Mouse (Mus musculus): ENCODE results near the gene Car7. TPM values are rescaled to one million over a fixed set of nuclear protein-coding genes. Genes with fewer than 3 reads are reported as not detected.

The Car7 gene
- total and polyA plus RNA-seq, 3 experiments: 0.62 to 1.3 (median 0.85) TPM

GRCm38 (mm10) chr8:104594611-104595362, 60.3 kb downstream of the Car7 start:
- TF ChIP-seq MAFK (IDR thresholded peaks at IDR 0.05; ENCODE audit: insufficient replicate concordance, low read length): no peak
- H3K27ac ChIP-seq (ENCODE audit: insufficient read depth, low read depth): no peak overlapping the region
- peaks cover 23 to 54% of the 10 kb centered on the region in 2 experiments for H3K36me3 ChIP-seq (replicated peaks in 1 of 2; ENCODE audit: control insufficient read depth in 1 of 2, insufficient read depth in 1 of 2, low read length in 1 of 2)
- no peak for DNase-seq (ENCODE audit: extremely low read depth)
- peaks cover 7% of the 10 kb centered on the region; the same call in 1 of the 2 replicates for H3K79me2 ChIP-seq (replicated peaks; ENCODE audit: control insufficient read depth, extremely low read depth, insufficient read depth, poor library complexity, severe bottlenecking)
- H3K9ac ChIP-seq (ENCODE audit: insufficient read depth, low read depth): no peak overlapping the region
- H3K4me2 ChIP-seq (ENCODE audit: insufficient read depth, low read depth, poor library complexity, severe bottlenecking): no peak overlapping the region
- H3K4me3 ChIP-seq (replicated peaks in 1 of 3; ENCODE audit: low read depth in 2 of 3, low read length in 2 of 3, poor library complexity in 1 of 3): no peak overlapping the region
- in situ Hi-C loops (cut with MboI; ENCODE audit: low pct_ligation_motif_present, low pct_unique_long_range_greater_than_20kb, low sequenced_read_pairs): no loop called here
- peaks cover 3 to 33% of the 10 kb centered on the region in 2 experiments; a peak in 2 of 4 replicates for H3K4me1 ChIP-seq (ENCODE audit: control insufficient read depth in 1 of 2, insufficient read depth in 2 of 2)
- H3K9me3 ChIP-seq (replicated peaks; ENCODE audit: low read length): no peaks in the 10 kb centered on the region
- dilution Hi-C loops (cut with MboI; ENCODE audit: extremely low pct_ligation_motif_present, extremely low pct_unique_long_range_greater_than_20kb, low sequenced_read_pairs): no loop called here
- no peaks in the 10 kb centered on the region for H3K27me3 ChIP-seq (replicated peaks)

- no peak overlapping the region for H3K9ac ChIP-seq (ENCODE audit: insufficient read depth, low read depth)
- H3K79me2 ChIP-seq (replicated peaks; ENCODE audit: control insufficient read depth, extremely low read depth, insufficient read depth, poor library complexity, severe bottlenecking): peaks cover 7% of the 10 kb centered on the region; the same call in 1 of the 2 replicates
- no peak overlapping the region for H3K4me2 ChIP-seq (ENCODE audit: insufficient read depth, low read depth, poor library complexity, severe bottlenecking)
- no peak overlapping the region for H3K27ac ChIP-seq (ENCODE audit: insufficient read depth, low read depth)
- no peaks in the 10 kb centered on the region for H3K27me3 ChIP-seq (replicated peaks)
- no peak for DNase-seq (ENCODE audit: extremely low read depth)
- no peaks in the 10 kb centered on the region for H3K9me3 ChIP-seq (replicated peaks; ENCODE audit: low read length)
- in situ Hi-C loops (cut with MboI; ENCODE audit: low pct_ligation_motif_present, low pct_unique_long_range_greater_than_20kb, low sequenced_read_pairs): no loop called here
- no peak overlapping the region for H3K4me3 ChIP-seq (replicated peaks in 1 of 3; ENCODE audit: low read depth in 2 of 3, low read length in 2 of 3, poor library complexity in 1 of 3)
- dilution Hi-C loops (cut with MboI; ENCODE audit: extremely low pct_ligation_motif_present, extremely low pct_unique_long_range_greater_than_20kb, low sequenced_read_pairs): no loop called here
- TF ChIP-seq MAFK (IDR thresholded peaks at IDR 0.05; ENCODE audit: insufficient replicate concordance, low read length) (peak; percentile 29; the same call in 1 of the 2 replicates), NRF1 (IDR thresholded peaks at IDR 0.05; ENCODE audit: low read depth, low read length) (no peak)
- H3K4me1 ChIP-seq (ENCODE audit: control insufficient read depth in 1 of 2, insufficient read depth in 2 of 2): peaks cover 3 to 27% of the 10 kb centered on the region in 2 experiments; a peak in 2 of 4 replicates
- H3K36me3 ChIP-seq (replicated peaks in 1 of 2; ENCODE audit: control insufficient read depth in 1 of 2, insufficient read depth in 1 of 2, low read length in 1 of 2): peaks cover 23 to 54% of the 10 kb centered on the region in 2 experiments
Measured at GRCm38 (mm10) chr8:104595773-104596536, 61.5 kb downstream of the Car7 start.

GRCm38 (mm10) chr8:104597656-104598055, 63.2 kb downstream of the Car7 start:
- in situ Hi-C loops (cut with MboI; ENCODE audit: low pct_ligation_motif_present, low pct_unique_long_range_greater_than_20kb, low sequenced_read_pairs) (no loop called here), dilution Hi-C loops (cut with MboI; ENCODE audit: extremely low pct_ligation_motif_present, extremely low pct_unique_long_range_greater_than_20kb, low sequenced_read_pairs) (no loop called here)
- Histone ChIP-seq H3K4me1 (ENCODE audit: control insufficient read depth in 1 of 2, insufficient read depth in 2 of 2) (peaks cover under 1 to 18% of the 10 kb centered on the region in 2 experiments; a peak in 2 of 4 replicates), H3K36me3 (replicated peaks in 1 of 2; ENCODE audit: control insufficient read depth in 1 of 2, insufficient read depth in 1 of 2, low read length in 1 of 2) (peaks cover 23 to 54% of the 10 kb centered on the region in 2 experiments), H3K4me2 (ENCODE audit: insufficient read depth, low read depth, poor library complexity, severe bottlenecking) (no peak overlapping the region), H3K9me3 (replicated peaks; ENCODE audit: low read length) (no peaks in the 10 kb centered on the region), H3K79me2 (replicated peaks; ENCODE audit: control insufficient read depth, extremely low read depth, insufficient read depth, poor library complexity, severe bottlenecking) (peaks cover 2% of the 10 kb centered on the region; the same call in 1 of the 2 replicates), H3K4me3 (replicated peaks in 1 of 3; ENCODE audit: low read depth in 2 of 3, low read length in 2 of 3, poor library complexity in 1 of 3) (no peak overlapping the region), H3K27ac (ENCODE audit: insufficient read depth, low read depth) (no peak overlapping the region), H3K27me3 (replicated peaks) (no peaks in the 10 kb centered on the region), H3K9ac (ENCODE audit: insufficient read depth, low read depth) (no peak overlapping the region)
- TF ChIP-seq IRF4 (IDR thresholded peaks at IDR 0.05; ENCODE audit: low read depth, low read length) (no peak), MAX (IDR thresholded peaks at IDR 0.05; ENCODE audit: low read length) (no peak), MAFK (IDR thresholded peaks at IDR 0.05; ENCODE audit: insufficient replicate concordance, low read length) (no peak), JUND (conservative IDR thresholded peaks at IDR 0.05; ENCODE audit: low read depth, low read length) (no peak), GABPA (IDR thresholded peaks at IDR 0.05; ENCODE audit: insufficient replicate concordance, low read depth, low read length) (no peak), BHLHE40 (IDR thresholded peaks at IDR 0.05; ENCODE audit: low read depth, low read length) (no peak), RAD21 (IDR thresholded peaks at IDR 0.05; ENCODE audit: low read depth, low read length) (no peak), CTCF (conservative IDR thresholded peaks at IDR 0.05 in 1 of 2, IDR thresholded peaks at IDR 0.05 in 1 of 2; ENCODE audit: low read depth in 2 of 2, low read length in 2 of 2) (no peak), MXI1 (IDR thresholded peaks at IDR 0.05; ENCODE audit: low read depth, low read length) (no peak), MAZ (IDR thresholded peaks at IDR 0.05; ENCODE audit: low read depth, low read length) (no peak), ZKSCAN1 (IDR thresholded peaks at IDR 0.05; ENCODE audit: borderline replicate concordance, low read depth, low read length) (no peak), NELFE (IDR thresholded peaks at IDR 0.05; ENCODE audit: low read depth, low read length) (no peak)
- DNase-seq (ENCODE audit: extremely low read depth): no peak
